Mouse (Mus musculus) spleen, adult 2 months (tissue): ENCODE results near the gene Gal3st2. TPM values are rescaled to one million over a fixed set of nuclear protein-coding genes. Genes with fewer than 3 reads are reported as not detected.
A peak's percentile ranks its signal among the peaks of the same experiment; 100 is the strongest.
"Not testable (repeated sequence)": the region's sequence is repeated elsewhere in the genome, so short reads cannot be mapped to it uniquely, and the experiment has no call there.

ENCODE experiments used
- DNase-seq, 2 experiments: peaks; one replicate each; pipeline versions ENCODE4 v3.0.0 to v3.0.0-alpha.2; 2012 to 2021; ENCODE audit warnings: low spot score in 2 of 2, low read depth in 1 of 2
- H3K27ac ChIP-seq: fragments of 200-500 bp; 2 replicates; pipeline ENCODE4 v1.5.1; 2012; ENCODE audit warnings: low read length, inconsistent platforms; ENCODE audit not compliant: insufficient read depth
- H3K27me3 ChIP-seq: fragments of 200-500 bp; 2 replicates; pipeline ENCODE4 v1.6.1; 2012; ENCODE audit warnings: mild to moderate bottlenecking, moderate library complexity, low read length, inconsistent platforms; ENCODE audit not compliant: control insufficient read depth, insufficient read depth
- H3K36me3 ChIP-seq: fragments of 200-500 bp; 2 replicates; pipeline ENCODE4 v1.6.1; 2012; ENCODE audit warnings: mild to moderate bottlenecking, low read length, inconsistent platforms; ENCODE audit not compliant: control insufficient read depth, insufficient read depth
- H3K4me1 ChIP-seq: fragments of 200-500 bp; 2 replicates; pipeline ENCODE4 v1.6.1; 2011; ENCODE audit warnings: inconsistent platforms; ENCODE audit not compliant: control insufficient read depth, insufficient read depth, insufficient read length
- H3K4me3 ChIP-seq: fragments of 200-500 bp; 2 replicates; pipeline ENCODE4 v1.5.1; 2011; ENCODE audit warnings: mild to moderate bottlenecking, inconsistent platforms; ENCODE audit not compliant: insufficient read depth, insufficient read length; ENCODE audit errors: extremely low read depth
- CTCF ChIP-seq: fragments of 200-500 bp; IDR thresholded peaks from 2 replicates; pipeline ENCODE4 v1.5.1; 2011; ENCODE audit warnings: mild to moderate bottlenecking, inconsistent platforms; ENCODE audit not compliant: insufficient read depth, insufficient read length, insufficient replicate concordance; ENCODE audit errors: extremely low read depth
- POLR2A ChIP-seq: fragments of 200-500 bp; IDR thresholded peaks from 2 replicates; pipeline ENCODE4 v1.6.1; 2011; ENCODE audit warnings: low read depth, low read length, inconsistent platforms
- WGBS: fragments of 180-500 bp; shearing (Covaris S2); methylation state at CpG from one replicate; pipeline ENCODE4 v1.1.7; 2018; 5-methylcytosine and 5-hydroxymethylcytosine counted together
- polyA plus RNA-seq: library from polyadenylated mRNA; depleted of rRNA; stranded (reverse); fragments of >200 nt; gene quantifications from 2 replicates; pipeline ENCODE4 v1.2.3, GENCODE M21; 2012; rRNA removed

Gene Gal3st2
- 0.94 and 3.8 TPM in 2 replicates for polyA plus RNA-seq

GRCm38 (mm10) chr1:93861048-93861447, at the start of gene Gal3st2:
TSS of gene Gal3st2 (plus strand) at chr1:93861306.
- H3K27me3 ChIP-seq, H3K27ac ChIP-seq, H3K36me3 ChIP-seq, DNase-seq, H3K4me1 ChIP-seq, H3K4me3 ChIP-seq: not testable (repeated sequence)
- WGBS: 70% methylated on average over 2 of the region's 2 CpGs

GRCm38 (mm10) chr1:93811495-93812039, 49.5 kb upstream of the Gal3st2 start:
- TF ChIP-seq POLR2A: no peak
- no peak for TF ChIP-seq CTCF
- Histone ChIP-seq H3K27me3 (no peaks in the 10 kb centered on the region), H3K36me3 (peaks cover 38% of the 10 kb centered on the region), H3K4me1 (no peaks in the 10 kb centered on the region), H3K27ac (no peak overlapping the region), H3K4me3 (no peak overlapping the region)
- no peak for DNase-seq
- 94% methylated on average over 8 of the region's 8 CpGs for WGBS

GRCm38 (mm10) chr1:93817823-93818532, 43.1 kb upstream of the Gal3st2 start:
- WGBS: 84% methylated on average over 8 of the region's 8 CpGs
- Histone ChIP-seq H3K27ac (no peak overlapping the region), H3K4me3 (no peak overlapping the region), H3K36me3 (peaks cover 46% of the 10 kb centered on the region), H3K27me3 (no peaks in the 10 kb centered on the region), H3K4me1 (no peaks in the 10 kb centered on the region)
- DNase-seq: no peak
- TF ChIP-seq CTCF (no peak), POLR2A (no peak)

- no peak for DNase-seq
- Histone ChIP-seq H3K4me1 (no peaks in the 10 kb centered on the region), H3K27ac (no peak overlapping the region), H3K27me3 (no peaks in the 10 kb centered on the region), H3K36me3 (peaks cover 41% of the 10 kb centered on the region), H3K4me3 (no peak overlapping the region)
- TF ChIP-seq POLR2A (no peak), CTCF (no peak)
- 90% methylated on average over 7 of the region's 7 CpGs for WGBS
Measured at GRCm38 (mm10) chr1:93818722-93819121, 42.4 kb upstream of the Gal3st2 start.

- H3K4me3 ChIP-seq: no peak overlapping the region
- H3K27me3 ChIP-seq: no peaks in the 10 kb centered on the region
- H3K27ac ChIP-seq: peak overlapping the region; percentile 98; the same call in 1 of the 2 replicates
- no peak for DNase-seq
- peaks cover 12% of the 10 kb centered on the region; the same call in 1 of the 2 replicates for H3K4me1 ChIP-seq
- TF ChIP-seq CTCF: no peak
- no peak for TF ChIP-seq POLR2A
- 70% methylated on average over 3 of the region's 3 CpGs for WGBS
- H3K36me3 ChIP-seq: peaks cover 5% of the 10 kb centered on the region
Measured at GRCm38 (mm10) chr1:93823796-93824495, 37.2 kb upstream of the Gal3st2 start.

- TF ChIP-seq CTCF (no peak), POLR2A (no peak)
- Histone ChIP-seq H3K27ac (peak within 1 kb of the TSS; percentile 98), H3K4me3 (peak within 1 kb of the TSS; percentile 78), H3K36me3 (peaks cover 4% of the 10 kb centered on the region), H3K4me1 (peaks cover 12% of the 10 kb centered on the region; the same call in 1 of the 2 replicates), H3K27me3 (no peaks in the 10 kb centered on the region)
- no peak for DNase-seq
- 22% methylated on average over 10 of the region's 10 CpGs for WGBS
Measured at GRCm38 (mm10) chr1:93824609-93825008, 36.5 kb upstream of the Gal3st2 start, which contains the start of gene D2hgdh. TSS of gene D2hgdh (plus strand) at chr1:93824909.

GRCm38 (mm10) chr1:93825105-93825674, 35.9 kb upstream of the Gal3st2 start:
- H3K36me3 ChIP-seq: peaks cover 3% of the 10 kb centered on the region
- WGBS: 3% methylated on average over 30 of the region's 30 CpGs
- H3K27ac ChIP-seq: peak overlapping the region; percentile 98
- H3K27me3 ChIP-seq: no peaks in the 10 kb centered on the region
- TF ChIP-seq POLR2A: peak; percentile 79
- no peak for TF ChIP-seq CTCF
- peak overlapping the region; percentile 78 for H3K4me3 ChIP-seq
- peaks cover 12% of the 10 kb centered on the region; the same call in 1 of the 2 replicates for H3K4me1 ChIP-seq
- peak; percentile 91 to 98 for DNase-seq
